Mouse (Mus musculus): Measurements from ENCODE around the gene Ncoa3. TPM values are rescaled to one million over a fixed set of nuclear protein-coding genes. Genes with fewer than 3 reads are reported as not detected.

Ncoa3 gene
- total RNA-seq, 2 experiments from 2014 or later: 28.7 to 31.5 TPM

DNA sequence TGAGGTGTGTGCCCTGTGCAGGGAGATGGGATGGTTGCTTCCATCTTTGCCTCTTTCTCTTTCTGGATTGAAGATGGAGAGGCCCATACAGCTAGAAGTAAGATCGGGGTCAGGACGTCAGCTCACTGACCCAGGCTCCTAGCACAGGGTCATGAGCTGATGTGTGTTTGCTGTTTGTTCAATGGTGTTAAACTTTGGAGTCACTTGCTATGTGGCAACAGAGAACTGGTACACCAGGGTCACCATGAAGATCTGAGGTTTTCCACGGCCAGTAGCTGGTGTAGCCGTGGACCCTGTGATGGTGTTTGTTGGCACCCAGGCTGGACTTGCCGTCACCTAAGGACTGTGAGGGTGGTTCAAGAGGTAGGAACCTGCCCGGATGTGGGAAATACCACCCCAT, 100.0 kb downstream of the Ncoa3 start:
- intact Hi-C loops (cut with DNase I): no loop called here
- DNase-seq: no peak

- no peak for DNase-seq
- intact Hi-C loops (cut with DNase I): no loop called here
Observed at GRCm38 (mm10) chr2:166096300-166096699, 103.9 kb downstream of the Ncoa3 start.

- no peak for DNase-seq
- intact Hi-C loops (cut with DNase I): no loop called here
Observed at GRCm38 (mm10) chr2:166096834-166097233, 104.4 kb downstream of the Ncoa3 start.

- intact Hi-C loops (cut with DNase I): no loop called here
- peak in 1 of 2 experiments; percentile 50 for DNase-seq
Observed at GRCm38 (mm10) chr2:166097443-166098291, 105.2 kb downstream of the Ncoa3 start.

GRCm38 (mm10) chr2:166098292-166098933, 106.0 kb downstream of the Ncoa3 start:
- no peak for DNase-seq
- intact Hi-C loops (cut with DNase I): no loop called here

DNA sequence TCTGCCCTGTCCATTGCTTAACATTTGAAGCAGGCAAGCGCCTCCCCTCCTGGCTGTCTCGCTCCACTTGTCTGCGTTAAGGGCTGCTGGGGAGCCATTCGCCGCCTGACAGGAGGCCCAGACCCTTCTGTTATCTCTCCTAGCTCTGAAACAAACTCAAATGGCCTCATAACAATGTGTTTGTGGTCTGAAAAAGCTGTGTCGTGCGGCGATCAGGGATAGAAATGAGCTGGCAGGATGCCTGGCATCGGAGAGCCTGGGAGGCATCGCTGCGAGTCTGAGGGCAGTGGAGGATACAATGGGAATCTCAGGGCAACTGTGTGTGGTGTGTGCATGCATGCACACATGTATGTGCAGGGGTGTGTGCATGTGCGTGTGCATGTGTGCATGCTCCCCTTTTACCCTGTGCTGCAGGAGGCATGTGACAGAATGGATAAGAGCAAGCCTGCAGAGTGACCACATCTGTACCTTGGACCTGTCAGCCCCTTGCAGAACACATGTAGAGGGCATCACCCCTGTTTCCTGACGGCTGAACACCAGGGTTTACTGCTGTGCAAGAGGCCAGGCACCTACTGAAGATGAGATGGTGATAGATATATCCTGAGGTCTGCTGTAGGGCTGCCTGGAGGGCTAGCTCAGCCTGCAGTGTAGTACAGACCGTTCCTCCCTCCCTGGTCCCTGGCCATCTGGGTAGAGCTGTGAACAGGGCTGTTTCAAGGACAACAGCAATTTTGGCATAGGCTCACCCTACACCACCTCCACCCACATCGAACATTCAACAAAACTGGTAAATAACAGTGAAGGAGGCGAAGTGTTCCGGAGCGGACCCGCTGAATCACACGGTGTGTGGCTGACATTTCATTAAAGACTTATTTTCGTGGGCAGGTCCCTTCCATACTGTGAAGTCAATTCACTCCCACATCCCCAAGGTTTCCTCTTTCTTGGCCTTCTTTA, 108.2 kb downstream of the Ncoa3 start:
- DNase-seq: no peak
- intact Hi-C loops (cut with DNase I): loop anchor here (10.0 kb wide), 1 partner anchor 684 kb away; no protein-coding TSS in a partner anchor

DNA sequence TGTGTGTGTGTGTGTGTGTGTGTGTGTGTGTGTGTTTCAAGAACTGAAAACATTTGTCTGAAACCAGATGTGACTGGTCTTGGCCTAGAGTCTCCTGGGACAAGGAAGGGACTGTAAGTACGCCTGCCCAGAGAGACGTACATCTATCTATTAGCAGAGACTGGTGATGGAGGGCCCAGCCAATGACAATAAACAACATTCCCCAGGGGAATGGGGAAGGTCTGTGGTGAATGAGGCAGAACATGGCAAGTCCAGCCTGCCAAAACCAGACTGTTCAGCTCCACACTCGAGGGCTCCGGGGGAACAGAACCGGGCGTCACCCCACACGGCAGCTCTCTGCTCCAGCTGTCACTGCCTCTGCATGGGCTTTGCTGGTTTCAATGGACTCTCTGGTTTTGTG, 110.5 kb downstream of the Ncoa3 start:
- intact Hi-C loops (cut with DNase I): loop anchor here (10.0 kb wide), 1 partner anchor 682 kb away; no protein-coding TSS in a partner anchor
- peak; percentile 46 to 47 for DNase-seq

DNA sequence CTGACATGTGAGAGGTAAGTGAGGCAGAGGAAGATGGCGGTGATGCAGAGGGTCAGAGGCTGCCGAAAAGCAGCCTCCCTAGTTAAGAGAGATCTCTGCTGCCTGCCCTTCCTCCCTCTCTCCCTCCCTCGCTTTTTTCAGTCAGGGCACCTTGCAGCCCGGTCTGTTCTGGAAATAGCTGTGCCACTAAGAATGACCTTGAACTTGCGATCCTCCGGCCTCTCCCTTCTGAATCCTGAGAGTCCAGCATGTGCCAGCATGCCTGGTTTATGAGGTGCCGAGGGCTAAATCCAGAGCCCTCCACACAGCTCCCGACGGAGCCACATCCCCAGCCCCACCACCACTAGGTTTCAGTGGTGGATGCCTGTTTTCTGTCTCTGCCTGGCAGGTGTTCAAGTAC, 113.5 kb downstream of the Ncoa3 start:
- intact Hi-C loops (cut with DNase I): loop anchor here (5.0 to 10.0 kb wide), 2 partner anchors 336 to 679 kb away; no protein-coding TSS in a partner anchor

GRCm38 (mm10) chr2:166106631-166107030, 114.2 kb downstream of the Ncoa3 start:
- DNase-seq: no peak
- intact Hi-C loops (cut with DNase I): loop anchor here (5.0 to 10.0 kb wide), 2 partner anchors 336 to 678 kb away; no protein-coding TSS in a partner anchor

More for the DNA sequence above, 113.5 kb downstream of the Ncoa3 start:
- no peak for DNase-seq

- intact Hi-C loops (cut with DNase I): loop anchor here (2.0 to 10.0 kb wide), 4 partner anchors 47 to 677 kb away; partner anchors contain the start of gene Sulf2
Observed at GRCm38 (mm10) chr2:166107911-166108310, 115.5 kb downstream of the Ncoa3 start.

DNA sequence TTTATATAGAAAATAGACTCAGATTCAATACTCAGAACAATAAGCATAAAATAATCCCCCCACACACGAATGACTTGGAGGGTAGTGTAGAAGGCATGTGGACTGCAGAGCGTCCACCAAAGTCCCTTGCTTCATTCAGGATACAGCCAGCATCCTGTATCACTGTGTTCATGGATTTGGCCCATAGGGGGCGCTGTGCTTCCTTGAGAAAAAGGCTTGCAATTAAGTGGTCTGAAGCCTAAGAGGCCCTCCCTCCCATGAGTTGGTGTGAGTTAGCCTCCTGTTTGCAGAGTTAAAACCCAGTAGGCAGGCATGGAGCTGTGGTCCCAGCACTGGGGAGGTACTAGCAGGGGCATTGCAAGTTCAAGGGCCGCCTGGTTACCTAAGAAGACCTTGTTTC, 115.9 kb downstream of the Ncoa3 start:
- DNase-seq: peak; percentile 87 to 93
- intact Hi-C loops (cut with DNase I): loop anchor here (2.0 to 10.0 kb wide), 4 partner anchors 46 to 676 kb away; partner anchors contain the start of gene Sulf2

More at GRCm38 (mm10) chr2:166107911-166108310, 115.5 kb downstream of the Ncoa3 start:
- DNase-seq: no peak

- DNase-seq: no peak
Observed at GRCm38 (mm10) chr2:166110764-166111163, 118.3 kb downstream of the Ncoa3 start.

DNA sequence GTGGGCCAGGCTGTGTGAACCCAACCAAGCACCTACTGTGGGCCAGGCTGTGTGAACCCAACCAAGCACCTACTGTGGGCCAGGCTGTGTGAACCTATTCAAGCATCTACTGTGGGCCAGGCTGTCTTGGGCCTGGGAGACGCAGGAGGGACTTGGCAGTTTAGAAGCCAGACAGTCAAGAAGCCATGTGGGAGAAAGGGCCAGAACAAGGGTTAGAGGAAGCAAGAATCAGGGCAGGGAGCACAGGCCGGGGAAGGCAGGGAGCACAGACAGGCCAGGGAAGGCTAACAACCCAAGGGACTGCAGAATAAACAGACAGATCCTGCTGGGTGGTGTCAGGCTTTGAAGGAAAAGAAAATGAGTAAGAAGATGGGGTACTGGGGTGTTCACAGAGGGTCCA, 118.8 kb downstream of the Ncoa3 start:
- intact Hi-C loops (cut with DNase I): no loop called here
- no peak for DNase-seq

More at GRCm38 (mm10) chr2:166110764-166111163, 118.3 kb downstream of the Ncoa3 start:
- intact Hi-C loops (cut with DNase I): no loop called here

- intact Hi-C loops (cut with DNase I): no loop called here
- no peak for DNase-seq
Observed at GRCm38 (mm10) chr2:166111831-166112250, 119.4 kb downstream of the Ncoa3 start.

DNA sequence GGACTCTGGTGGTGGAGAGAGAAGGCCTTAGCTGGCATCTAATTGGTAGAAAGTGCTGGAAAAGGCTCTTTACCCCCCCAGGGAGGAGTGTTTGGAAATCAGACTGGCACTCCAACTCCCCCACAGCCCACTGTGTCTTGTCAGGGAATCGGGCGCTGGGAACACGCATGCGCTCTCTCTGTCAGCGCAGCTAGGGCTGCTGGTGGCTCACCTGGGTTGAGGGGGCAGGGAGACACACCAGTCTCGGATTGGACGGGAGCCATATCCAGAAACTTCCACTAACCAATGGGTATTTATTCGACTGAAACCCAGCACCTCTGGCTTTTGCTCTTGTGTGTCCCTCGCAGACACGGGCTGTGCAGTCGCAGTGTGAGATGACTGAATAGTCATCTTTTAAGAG, 120.5 kb downstream of the Ncoa3 start:
- intact Hi-C loops (cut with DNase I): no loop called here
- no peak for DNase-seq

DNA sequence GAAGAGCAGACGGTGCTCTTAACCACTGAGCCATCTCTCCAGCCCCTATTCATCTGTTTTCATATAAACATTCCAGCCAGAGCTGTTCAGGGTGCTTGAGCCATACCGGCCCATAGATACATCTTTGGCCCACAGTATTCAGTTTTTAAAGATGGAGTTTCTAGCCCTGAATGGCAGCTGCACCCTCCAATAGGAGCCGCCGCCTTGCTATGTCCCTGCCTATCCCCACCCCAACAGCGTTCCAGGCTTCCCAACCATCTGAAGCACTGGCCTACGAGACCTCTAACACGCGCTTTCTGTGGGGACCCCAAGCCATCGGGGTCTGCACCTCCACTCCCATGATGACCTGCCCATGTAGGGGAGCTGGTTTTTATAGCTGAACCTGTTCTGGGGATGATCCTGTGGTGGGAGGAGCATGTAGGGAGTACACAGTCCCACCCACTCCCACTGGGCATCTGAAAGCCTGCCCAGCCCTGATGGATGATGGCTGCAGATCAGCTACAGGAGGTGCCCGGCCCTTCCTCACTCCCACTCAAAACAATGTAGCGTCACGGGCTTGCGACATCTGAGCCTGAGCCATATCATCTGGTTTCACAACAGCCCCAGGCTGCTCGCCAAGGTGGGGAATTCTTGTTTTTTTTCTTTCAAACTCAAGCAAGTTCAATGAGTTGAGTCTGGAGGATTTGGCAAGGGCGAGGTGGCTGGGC, 123.3 kb downstream of the Ncoa3 start:
- intact Hi-C loops (cut with DNase I): no loop called here
- peak; percentile 80 to 82 for DNase-seq

- no peak for DNase-seq
- intact Hi-C loops (cut with DNase I): no loop called here
Observed at GRCm38 (mm10) chr2:166116278-166116608, 123.8 kb downstream of the Ncoa3 start.

DNA sequence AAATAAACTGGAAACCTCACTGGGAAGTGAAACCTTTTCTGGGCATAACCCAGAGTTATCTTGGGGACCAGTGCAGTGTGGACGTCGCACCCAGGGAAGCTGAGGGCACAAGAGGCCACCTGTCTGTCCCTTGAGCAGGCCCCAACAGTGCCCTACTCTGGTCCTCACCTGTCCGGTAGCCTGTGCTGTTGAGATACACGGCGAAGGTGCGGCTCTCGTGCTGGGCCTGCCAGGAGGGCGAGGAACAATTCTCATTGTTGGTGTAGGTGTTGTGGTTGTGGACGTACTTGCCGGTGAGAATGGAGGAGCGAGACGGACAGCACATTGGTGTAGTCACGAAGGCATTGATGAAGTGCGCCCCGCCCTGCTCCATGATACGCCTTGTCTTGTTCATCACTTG, 124.3 kb downstream of the Ncoa3 start:
- intact Hi-C loops (cut with DNase I): no loop called here
- no peak for DNase-seq

- DNase-seq: no peak
- intact Hi-C loops (cut with DNase I): no loop called here
Observed at GRCm38 (mm10) chr2:166119992-166120391, 127.6 kb downstream of the Ncoa3 start.
